Mouse (Mus musculus): ENCODE data around the gene Ano8.
"Not testable (repeated sequence)": the region's sequence is repeated elsewhere in the genome, so short reads cannot be mapped to it uniquely, and the experiment has no call there.

The Ano8 gene

DNA sequence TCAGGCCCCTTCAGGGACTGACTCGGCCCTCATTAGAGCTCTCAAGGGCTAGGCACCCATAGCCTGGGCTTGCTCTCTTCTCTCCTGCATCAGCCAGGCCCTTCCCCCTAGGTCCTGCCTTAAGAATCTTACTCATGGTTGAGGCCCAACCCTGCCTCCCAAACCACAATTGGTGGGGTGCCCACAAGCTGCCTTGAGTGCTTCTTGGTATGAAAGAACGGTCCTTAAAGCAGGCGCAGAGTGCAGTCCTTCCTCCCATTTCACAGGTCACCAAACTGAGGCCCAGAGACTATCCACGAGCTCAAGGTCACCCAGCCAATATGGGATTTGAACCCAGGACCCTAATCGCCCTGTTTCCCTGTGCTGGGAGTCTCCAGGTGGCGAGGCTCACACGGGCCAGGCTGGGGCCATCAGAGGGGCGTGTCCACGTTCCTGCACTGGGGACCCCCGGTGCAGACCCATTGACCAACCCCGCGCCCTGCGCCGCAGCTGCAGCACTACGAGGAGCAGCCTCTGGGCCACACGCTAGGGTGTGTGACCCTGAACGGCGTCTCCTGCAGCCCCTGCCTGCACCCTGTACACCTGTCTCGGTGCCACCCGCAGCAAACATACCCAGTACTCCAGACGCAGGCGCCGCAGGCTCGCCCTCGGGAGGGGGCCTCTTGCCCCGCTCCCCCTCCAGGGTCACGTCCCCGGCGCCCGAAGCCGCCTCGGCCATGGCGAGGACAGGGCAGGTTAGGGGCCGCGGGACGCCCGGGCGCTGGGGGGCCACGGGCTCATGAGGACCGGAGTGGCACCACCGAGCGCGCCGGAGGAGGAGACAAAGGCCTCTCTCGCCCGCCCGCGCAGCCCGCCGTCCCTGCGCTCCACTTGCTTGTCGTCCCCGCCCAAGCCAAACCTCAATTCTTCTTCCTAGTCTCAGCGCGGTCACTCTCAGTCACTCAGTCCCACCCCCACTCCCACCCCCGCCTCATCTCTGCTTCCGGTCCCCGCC, at the start of gene Ano8:
Gene Ano8 (minus strand): TSS at position 822 of the 994 bp plus-strand sequence.
- DNase-seq (ENCODE audit: low read depth, low spot score), result peak; percentile 88

GRCm38 (mm10) chr8:71534263-71534810, 48.6 kb upstream of the Ano8 start:
- DNase-seq (ENCODE audit: low read depth, low spot score), result no peak

DNA sequence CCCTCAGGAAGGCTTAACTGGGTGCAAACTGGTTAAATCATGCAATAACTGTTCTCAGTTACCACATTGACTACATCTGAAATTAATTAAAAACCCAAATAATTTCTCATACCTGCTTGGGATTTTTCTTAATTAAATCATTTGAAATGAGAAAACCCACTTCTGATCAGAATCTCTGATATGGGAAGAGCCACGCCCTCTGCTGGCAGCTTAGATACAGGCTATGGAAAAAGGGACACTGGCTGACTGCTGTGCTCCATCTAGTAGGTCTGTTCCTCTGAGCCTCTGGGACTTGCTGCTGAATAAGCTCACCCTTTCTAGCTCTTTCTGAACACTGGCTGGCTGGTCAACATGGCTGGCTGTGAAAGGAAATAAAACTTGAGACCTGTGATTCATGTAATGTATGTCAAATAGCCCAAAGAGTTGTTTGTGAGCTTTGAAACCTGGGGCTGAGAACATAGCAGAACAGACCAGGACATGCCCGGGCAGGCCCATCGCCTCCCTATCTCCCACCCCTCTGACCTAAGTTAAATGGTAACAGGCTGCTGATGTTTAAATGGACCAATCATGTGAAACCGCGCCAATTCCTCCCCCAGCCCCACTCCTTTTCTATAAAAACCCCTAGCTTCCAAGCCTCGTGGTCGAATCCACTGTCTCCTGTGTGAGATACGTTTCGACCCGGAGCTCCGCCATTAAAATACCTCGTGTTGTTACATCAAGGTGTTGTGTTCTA, 45.1 kb upstream of the Ano8 start:
- DNase-seq (ENCODE audit: low read depth, low spot score), result not testable (repeated sequence)

GRCm38 (mm10) chr8:71528362-71529073, 42.8 kb upstream of the Ano8 start:
- DNase-seq (ENCODE audit: low read depth, low spot score), result no peak

DNA sequence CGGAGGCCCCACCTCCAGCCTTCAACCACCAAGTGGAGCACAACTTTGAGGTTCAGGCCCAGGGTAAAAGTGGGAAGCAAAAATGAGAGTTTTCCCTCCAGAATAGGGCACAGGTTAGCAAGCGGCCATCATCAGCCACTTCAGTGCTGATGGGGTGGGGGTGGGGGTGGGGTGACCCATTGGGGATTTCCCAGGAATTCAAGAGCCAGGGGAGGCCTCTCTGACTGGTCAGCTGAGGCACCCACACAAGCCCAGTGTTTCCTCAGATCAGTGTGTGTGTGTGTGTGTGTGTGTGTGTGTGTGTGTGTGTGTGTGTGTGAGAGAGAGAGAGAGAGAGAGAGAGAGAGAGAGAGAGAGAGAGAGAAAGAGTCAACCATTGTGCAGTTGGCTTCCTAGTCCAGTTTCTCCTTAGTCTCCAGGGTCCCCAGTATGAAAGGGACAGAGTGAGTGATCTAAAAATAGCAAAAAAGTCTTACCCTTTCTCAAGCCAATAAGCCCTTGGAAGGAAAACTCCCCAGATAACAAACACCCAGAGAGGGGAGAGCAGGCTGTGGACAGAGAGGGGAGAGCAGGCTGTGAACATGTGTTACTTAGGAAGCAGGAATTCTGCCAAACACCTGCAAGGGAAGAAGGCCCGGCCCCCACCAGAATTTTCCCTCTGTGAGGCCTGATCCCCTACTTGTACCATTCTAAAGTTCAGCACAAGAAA, 41.6 kb upstream of the Ano8 start:
- DNase-seq (ENCODE audit: low read depth, low spot score), result no peak

GRCm38 (mm10) chr8:71526272-71526671, 40.5 kb upstream of the Ano8 start:
- no peak for DNase-seq (ENCODE audit: low read depth, low spot score)

DNA sequence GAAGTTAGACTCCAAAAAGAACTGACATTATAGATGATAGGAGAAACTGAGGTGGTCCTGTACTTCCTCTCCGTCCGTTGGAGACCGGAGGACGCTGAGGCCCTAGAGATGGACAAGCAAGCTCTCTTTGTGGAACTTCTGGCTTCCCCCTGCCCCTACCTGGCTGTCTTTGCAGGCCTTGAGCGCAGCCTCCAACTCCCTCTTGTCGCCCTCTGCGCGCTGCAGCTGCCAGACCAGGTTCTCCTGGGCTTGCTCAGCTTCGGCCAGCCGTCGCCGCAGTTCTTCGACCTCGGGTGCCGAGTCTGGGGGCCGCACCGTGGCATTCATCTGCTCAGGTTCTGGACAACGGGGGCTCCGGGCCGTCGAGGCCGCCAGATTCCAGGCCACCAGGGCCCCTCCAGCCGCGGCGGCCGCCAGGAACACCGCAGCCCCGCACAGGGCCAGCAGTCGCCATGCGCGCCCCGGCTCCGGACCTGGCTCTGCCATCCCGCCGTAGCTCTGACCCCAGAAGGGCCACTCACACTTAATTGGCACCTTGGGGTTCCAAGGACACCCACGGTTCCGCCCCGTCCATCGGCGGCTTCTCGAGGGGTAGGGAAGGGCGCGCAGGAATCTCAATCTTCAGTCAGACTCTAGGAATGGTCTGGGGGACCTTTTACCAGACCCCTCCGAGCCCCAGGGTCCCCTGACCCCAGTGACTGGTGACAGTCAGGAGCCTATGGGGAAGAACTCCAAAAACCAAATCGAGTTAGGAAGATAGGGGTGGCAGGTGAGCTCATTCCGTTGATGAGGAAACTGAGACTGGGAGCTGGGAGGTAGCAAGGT, 39.7 kb upstream of the Ano8 start, which contains the start of gene Ccdc194:
Gene Ccdc194 (minus strand): TSS at position 486 of the 825 bp plus-strand sequence.
- DNase-seq (ENCODE audit: low read depth, low spot score), result no peak

DNA sequence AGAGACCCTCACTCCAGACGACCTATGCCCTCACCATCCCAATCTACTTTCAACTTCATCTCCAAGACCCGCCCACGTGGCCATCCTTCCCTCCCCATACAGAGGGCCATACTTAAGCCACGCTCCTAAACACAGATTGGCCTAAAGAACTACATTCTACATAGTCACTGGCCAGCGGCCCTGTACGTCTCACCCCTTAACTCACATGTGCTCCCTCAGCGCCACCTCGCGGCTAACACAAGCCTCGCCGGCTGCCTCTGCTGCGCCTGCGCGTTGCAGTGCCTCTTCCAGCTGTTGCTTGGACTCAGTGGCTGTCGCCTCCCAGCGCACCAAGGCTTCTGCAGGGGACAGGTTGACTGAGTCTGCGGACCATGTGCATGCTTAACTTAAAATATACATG, 35.9 kb upstream of the Ano8 start:
- peak; percentile 79 for DNase-seq (ENCODE audit: low read depth, low spot score)

DNA sequence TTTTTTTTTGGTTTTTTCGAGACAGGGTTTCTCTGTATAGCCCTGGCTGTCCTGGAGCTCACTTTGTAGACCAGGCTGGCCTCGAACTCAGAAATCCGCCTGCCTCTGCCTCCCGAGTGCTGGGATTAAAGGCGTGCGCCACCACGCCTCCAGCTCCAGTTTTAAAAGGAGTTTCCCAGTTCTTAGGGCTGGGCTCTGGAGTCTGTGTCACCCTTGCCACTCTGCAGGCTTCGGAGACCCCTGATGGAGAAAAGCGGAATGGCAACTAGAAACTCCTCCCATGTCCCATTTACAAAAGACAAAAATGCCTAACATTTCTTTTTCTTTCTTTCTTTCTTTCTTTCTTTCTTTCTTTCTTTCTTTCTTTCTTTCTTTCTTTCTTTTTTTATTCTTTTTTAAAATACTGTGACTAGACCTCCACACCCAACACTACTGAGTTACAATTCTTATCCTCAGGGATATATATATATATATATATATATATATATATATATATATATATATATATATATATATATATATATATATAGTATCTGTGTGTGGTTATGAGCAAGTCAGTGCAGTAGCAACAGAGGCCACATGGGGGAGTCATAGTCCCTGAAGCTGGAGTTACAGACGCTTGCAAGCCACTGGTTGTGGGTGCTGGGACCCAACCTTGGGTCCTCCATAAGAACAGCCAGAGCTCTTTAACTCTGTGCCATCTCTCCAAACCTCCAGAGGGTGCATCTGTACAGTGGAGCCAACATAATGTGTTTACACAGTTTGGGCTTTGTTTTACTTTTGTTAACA, 33.5 kb upstream of the Ano8 start:
- not testable (repeated sequence) for DNase-seq (ENCODE audit: low read depth, low spot score)

- no peak for DNase-seq (ENCODE audit: low read depth, low spot score)
These were observed 31.0 kb upstream of the Ano8 start for GRCm38 (mm10) chr8:71516786-71517185.

GRCm38 (mm10) chr8:71515043-71515442, 29.3 kb upstream of the Ano8 start:
- DNase-seq (ENCODE audit: low read depth, low spot score), result no peak

- no peak for DNase-seq (ENCODE audit: low read depth, low spot score)
These were observed 27.4 kb upstream of the Ano8 start for GRCm38 (mm10) chr8:71513018-71513754.

- DNase-seq (ENCODE audit: low read depth, low spot score), result no peak
These were observed 25.9 kb upstream of the Ano8 start, which contains the start of gene Plvap for GRCm38 (mm10) chr8:71511644-71512043. Gene Plvap, minus strand, starts transcription at chr8:71511752.

DNA sequence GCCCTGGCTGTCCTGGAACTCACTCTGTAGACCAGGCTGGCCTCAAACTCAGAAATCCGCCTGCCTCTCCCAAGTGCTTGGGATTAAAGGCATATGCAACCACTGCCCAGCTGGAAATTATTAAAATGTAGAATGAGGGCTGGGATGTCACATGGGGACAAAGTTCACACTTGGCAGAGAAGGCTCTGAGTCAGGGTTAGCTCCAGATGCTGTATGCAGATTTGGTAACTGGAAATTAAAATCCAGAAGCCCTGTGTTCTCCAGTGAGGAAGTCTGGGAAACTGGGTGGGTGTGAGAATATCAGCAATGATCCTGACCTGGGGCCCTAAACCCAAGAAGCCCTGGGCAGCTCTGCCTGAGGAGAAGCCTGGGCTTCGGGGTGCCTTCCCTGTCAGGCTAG, 23.6 kb upstream of the Ano8 start:
- DNase-seq (ENCODE audit: low read depth, low spot score), result no peak

- DNase-seq (ENCODE audit: low read depth, low spot score), result peak; percentile 80
These were observed 21.9 kb upstream of the Ano8 start for GRCm38 (mm10) chr8:71507589-71508104.

DNA sequence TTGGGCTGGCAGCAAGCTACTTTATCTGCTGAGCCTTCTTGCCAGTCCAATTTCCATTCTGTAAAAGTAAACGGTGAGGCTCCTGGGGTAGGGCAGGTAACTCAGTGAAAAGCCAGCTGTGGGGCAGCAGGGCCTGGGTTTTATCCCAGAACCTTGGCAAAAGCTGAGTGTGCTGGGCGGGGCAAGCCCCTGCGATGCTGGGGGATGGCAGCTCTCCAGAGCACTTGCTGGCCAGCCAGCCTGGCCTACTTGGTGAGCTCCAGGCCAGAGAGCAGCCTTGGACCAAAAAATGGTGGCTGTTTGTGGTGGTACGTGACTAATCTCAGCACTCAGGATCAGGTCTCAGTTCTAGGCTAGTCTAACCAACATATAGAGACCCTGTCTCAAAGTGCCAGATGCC, 20.2 kb upstream of the Ano8 start:
- no peak for DNase-seq (ENCODE audit: low read depth, low spot score)

- no peak for DNase-seq (ENCODE audit: low read depth, low spot score)
These were observed 19.6 kb upstream of the Ano8 start for GRCm38 (mm10) chr8:71505326-71505725.

GRCm38 (mm10) chr8:71504349-71504748, 18.6 kb upstream of the Ano8 start:
- DNase-seq (ENCODE audit: low read depth, low spot score), result no peak
